Mouse (Mus musculus): ENCODE results near the gene Dmd.

Dmd gene

GRCm38 (mm10) chrX:85048141-85049110 is 2099.8 kb downstream of the Dmd start:
- no peak for DNase-seq (ENCODE audit: low read depth)

GRCm38 (mm10) chrX:85049593-85049992 is 2100.9 kb downstream of the Dmd start:
- no peak for DNase-seq (ENCODE audit: low read depth)

DNA sequence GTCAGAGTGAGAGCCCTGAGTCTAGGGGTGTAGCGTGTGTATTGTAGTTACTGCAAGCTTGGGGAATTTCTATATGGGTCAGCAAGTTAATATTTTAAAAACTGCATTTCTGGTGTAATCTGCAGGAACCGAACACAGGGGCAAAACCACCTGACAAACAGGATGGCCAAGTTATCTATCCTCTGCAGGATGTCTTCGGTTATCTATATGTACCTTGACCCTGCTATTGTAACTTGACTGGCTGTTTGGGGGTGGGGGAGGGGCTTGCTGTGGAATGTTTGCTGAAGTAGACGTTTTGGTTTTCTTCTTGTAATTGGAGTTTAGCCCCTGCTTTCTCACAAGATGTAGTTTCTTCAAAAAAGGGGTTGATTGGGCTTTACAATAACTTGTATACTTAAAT is 2124.9 kb downstream of the Dmd start:
- DNase-seq (ENCODE audit: low read depth) = no peak

DNA sequence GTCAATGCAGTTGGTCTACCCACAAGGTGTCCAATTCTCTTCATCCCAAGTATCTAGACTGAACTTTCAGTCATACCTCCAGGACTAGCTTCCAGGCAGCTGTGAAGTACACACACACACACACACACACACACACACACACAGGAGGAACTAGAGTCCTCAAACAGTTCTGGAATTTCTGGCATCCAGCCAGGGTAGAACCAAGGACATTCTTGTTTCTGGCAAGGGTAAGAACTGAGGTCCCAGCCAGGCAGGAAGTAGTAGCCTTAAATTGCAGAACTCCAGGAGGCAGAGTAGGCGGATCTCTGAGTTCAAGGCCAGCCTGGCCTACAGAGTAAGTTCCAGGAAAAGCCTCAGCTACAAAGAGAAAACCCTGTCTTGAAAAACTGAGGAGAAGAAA is 2128.2 kb downstream of the Dmd start:
- no peak for DNase-seq (ENCODE audit: low read depth)

DNA sequence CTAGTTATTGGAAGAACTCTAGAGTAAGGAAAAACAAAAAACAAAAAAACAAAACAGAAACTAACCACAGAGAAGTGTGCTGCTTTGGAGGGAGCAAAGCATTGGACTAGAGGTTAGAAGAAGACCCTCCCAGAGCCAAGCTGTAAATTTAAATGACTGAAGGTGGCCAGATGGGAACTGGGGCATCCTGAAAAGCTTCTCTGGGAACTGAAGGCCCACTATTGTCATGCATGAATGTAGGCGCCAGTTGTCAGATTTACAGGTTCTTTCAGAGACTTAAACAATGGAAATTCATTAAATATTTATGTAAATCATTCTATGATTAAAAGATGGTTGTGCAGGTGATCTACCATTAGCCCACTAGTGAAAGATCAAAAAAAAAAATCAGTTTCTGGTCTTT is 2128.9 kb downstream of the Dmd start:
- DNase-seq (ENCODE audit: low read depth) = no peak

DNA sequence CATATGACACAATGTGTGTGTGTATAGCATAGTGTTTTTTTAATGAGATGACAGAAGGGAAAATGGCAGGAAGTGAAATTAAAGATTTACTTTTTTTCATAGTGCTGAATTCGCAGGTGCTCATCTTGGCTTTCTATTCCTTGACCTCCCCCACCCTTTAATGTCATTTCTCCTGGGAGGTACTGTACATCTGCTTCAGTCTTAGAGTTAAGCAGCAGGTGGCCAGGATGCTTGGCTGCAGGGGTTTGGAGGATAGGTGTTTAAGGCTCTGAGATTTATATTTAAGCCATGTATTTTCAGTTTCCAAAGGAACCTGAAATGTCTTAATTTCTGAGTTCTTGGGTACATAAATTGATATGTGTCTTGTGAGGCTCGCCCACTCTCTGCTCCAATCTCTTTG is 2130.5 kb downstream of the Dmd start:
- no peak for DNase-seq (ENCODE audit: low read depth)

DNA sequence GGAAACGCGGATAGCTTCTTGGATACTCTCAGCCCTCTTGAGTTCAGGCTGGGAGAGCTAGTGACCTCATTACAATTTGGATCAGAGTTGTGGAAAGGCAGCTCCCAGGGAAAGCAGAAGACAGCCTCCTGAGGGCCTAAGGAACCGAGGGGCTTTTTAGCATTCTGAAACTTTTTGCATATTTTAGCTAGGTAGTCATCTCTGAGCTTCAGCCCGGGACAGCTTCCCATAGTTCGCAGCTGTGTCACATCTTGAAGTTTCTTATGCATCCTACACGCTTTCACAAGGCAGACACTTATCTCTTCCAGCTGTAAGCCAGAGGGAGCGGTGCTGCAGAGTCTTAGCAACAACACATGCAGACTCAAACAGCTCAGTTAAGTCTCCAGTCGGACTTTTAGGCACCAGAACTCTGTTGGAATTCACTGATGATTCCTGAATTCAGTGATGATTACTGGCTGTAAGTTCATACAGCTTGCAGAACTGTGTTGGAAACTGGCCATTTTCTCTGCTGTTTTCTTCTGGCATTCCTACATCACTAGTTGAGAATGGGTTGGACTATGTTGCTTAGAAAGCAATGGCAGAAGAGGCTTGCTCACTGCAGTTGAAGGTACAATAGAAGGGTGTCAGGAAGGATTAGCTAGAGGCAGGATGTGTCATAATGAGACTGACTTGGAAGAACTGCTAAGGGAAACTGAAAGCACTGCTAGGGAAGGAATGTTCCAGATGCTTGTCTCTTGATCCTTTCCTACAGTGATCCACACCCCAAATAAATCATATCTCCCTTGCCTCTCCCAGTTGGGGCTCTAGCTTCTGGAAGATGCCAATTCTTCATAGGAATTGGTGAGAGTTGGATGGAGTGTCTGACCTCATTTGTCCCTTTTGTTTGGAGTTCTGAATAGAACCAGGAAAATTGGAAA is 2135.8 kb downstream of the Dmd start:
- peak; percentile 27 for DNase-seq (ENCODE audit: low read depth)

DNA sequence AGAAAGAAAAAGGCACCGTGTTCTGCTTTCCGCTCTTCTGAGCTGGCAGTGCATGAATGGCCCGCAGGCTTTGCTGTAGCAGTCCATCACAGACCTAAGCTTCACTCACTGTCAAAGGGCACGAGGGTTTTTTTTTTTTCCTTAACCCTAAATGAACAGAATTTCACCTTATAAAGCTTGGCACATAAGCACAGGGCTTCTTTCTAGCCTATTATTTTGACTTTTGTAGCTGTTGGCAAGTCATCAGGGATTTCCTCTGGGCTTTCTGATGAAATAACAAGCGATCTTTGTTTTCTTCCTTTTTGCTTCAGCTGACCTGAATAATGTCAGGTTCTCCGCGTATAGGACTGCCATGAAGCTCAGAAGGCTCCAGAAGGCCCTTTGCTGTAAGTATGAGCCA is 2140.8 kb downstream of the Dmd start:
- no peak for DNase-seq (ENCODE audit: low read depth)

- DNase-seq (ENCODE audit: low read depth) = no peak
These were observed 2144.7 kb downstream of the Dmd start for GRCm38 (mm10) chrX:85093354-85093753.

DNA sequence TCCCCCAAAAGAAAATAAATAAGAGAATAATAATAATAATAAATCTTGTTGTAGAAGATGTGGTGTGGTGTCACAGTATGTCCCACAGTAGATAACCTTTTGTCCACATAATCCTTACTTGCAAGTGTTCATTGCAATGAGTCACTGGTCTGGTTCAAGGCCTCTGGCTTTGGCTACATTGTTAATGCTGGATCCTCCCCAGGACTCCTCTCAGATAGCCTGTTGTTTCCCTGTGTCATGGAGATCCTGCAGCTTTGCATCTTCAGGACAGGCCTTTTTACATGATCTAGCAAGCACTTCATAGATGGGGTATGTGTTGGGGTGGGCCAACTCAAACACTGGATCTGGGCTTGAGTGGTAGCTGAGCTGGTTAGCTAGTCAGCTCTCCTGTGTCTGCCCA is 2150.0 kb downstream of the Dmd start:
- no peak for DNase-seq (ENCODE audit: low read depth)

DNA sequence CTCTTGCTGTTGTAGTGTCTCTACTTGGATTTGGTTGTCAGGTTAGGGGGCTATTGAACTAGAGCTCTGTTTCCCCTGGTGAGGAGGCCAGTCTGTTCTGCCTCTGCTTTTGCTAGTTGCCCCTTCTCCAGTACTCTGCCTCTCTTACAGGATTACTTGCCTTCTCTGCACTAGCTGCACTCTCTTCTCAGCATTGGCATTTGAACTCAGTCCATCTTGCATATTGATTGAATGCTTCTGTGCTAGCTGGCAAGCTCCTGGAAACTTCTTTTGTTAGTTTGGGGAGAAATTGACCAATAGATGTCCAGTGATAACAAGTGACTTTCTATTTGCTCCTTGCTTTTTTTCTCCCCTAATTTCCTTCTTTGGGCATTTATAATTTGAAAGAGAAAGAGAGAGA is 2163.7 kb downstream of the Dmd start:
- no peak for DNase-seq (ENCODE audit: low read depth)

- no peak for DNase-seq (ENCODE audit: low read depth)
These were observed 2184.0 kb downstream of the Dmd start for GRCm38 (mm10) chrX:85132706-85133105.

- DNase-seq (ENCODE audit: low read depth) = no peak
These were observed 2188.6 kb downstream of the Dmd start for GRCm38 (mm10) chrX:85137293-85137692.

DNA sequence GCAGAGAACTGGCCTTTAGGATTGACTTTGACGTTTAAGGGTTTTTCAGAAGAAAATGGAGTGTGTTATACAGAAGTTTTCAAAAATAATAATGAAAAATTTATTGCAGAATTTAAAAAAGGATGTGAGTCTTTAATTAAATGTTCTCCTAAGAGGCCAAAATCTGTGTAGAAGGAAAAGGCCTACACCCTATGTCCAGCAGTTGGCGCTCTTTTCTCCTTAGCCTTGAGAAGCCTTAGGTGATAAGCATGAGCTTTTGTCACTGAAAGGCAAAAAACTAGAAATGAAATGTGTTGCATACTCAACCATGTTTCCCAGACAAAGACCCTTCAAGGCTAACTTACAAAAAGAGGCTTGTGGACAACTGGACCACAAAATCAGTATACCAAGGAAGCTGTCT is 2222.6 kb downstream of the Dmd start:
- no peak for DNase-seq (ENCODE audit: low read depth)

GRCm38 (mm10) chrX:85187565-85187964 is 2238.9 kb downstream of the Dmd start:
- DNase-seq (ENCODE audit: low read depth) = no peak

DNA sequence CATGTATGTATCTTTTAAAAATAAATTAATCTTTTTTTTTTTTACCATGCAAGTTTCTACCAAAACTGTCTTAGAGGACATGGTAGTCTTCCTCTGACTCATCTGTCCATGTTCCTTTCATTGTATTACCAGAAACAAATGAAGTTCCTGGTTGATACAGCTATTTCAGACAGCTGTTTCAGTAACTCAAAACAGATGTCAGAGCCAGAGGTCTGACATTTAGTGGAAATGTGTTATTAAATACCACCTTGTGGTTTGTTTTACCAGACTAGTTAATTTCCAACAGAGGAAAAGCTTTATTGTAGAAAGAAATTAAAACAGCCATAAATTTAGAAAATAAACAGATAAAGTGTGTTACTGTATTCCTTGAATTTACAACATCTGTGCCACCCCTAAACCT is 2245.2 kb downstream of the Dmd start:
- DNase-seq (ENCODE audit: low read depth) = no peak

GRCm38 (mm10) chrX:85197688-85198087 is 2249.0 kb downstream of the Dmd start:
- DNase-seq (ENCODE audit: low read depth) = no peak

- DNase-seq (ENCODE audit: low read depth) = no peak
These were observed 2250.7 kb downstream of the Dmd start for GRCm38 (mm10) chrX:85199398-85199797.

- no peak for DNase-seq (ENCODE audit: low read depth)
These were observed 2258.3 kb downstream of the Dmd start for GRCm38 (mm10) chrX:85207001-85207400.

GRCm38 (mm10) chrX:85226883-85227282 is 2278.2 kb downstream of the Dmd start:
- no peak for DNase-seq (ENCODE audit: low read depth)

GRCm38 (mm10) chrX:85249379-85249778 is 2300.7 kb downstream of the Dmd start, which contains the start of gene Fthl17a:
Gene Fthl17a (plus strand): TSS chrX:85249679.
- no peak for DNase-seq (ENCODE audit: low read depth)
